ENCODE assay signal across 25 mouse cellular contexts in genomic region chr2:120909556-120909955, GRCm38 (mm10). TPM values are rescaled to one million over a fixed set of nuclear protein-coding genes. Genes with fewer than 3 reads are reported as not detected.
DNase-seq lines count a peak whose midpoint lies in the region; ATAC-seq and TF ChIP-seq lines count a peak whose summit lies in the region.
"Had no signal": no experiment of that assay in that cellular context is flagged by ENCODE, and none has a peak within 500 bp of the region (broad histone marks: within the 10 kb centered on the region; RNA-seq: fewer than 3 reads in every experiment).

No protein-coding gene starts in this region.

- DNase-seq in gastrocnemius, adult 2 months, result no peak
- DNase-seq in gastrocnemius, adult 8-10 months (ENCODE audit: low spot score in 2 of 2), result no peak
- peak; percentile 39 for DNase-seq in kidney, postnatal 10 days
- DNase-seq in ovary, adult 18-20 months (ENCODE audit: low spot score), result peak; percentile 19
- DNase-seq in ovary, postnatal 10 days (ENCODE audit: low spot score), result no peak
- no peak for DNase-seq in cerebellum, adult 9-11 months
- DNase-seq in right cerebral cortex, postnatal 14 days, result no peak
- DNase-seq: adrenal gland, adult 8-10 months; cerebellum, adult 11-12 months; cerebellum, postnatal 25 days; liver, embryonic 13.5 days; right cerebral cortex, adult 18-20 months; thymus, adult 2 months had no signal

- H3K9me3 ChIP-seq in kidney, embryonic 15.5 days (replicated peaks), result no peaks in the 10 kb centered on the region
- H3K9me3 ChIP-seq: embryonic facial prominence, embryonic 13.5 days; forebrain, embryonic 13.5 days; limb, embryonic 13.5 days; liver, embryonic 13.5 days; lung, embryonic 15.5 days; midbrain, embryonic 10.5 days; neural tube, embryonic 13.5 days had no signal

- no peaks in the 10 kb centered on the region for H3K27me3 ChIP-seq in kidney, embryonic 15.5 days
- H3K27me3 ChIP-seq: embryonic facial prominence, embryonic 13.5 days; forebrain, embryonic 13.5 days; limb, embryonic 13.5 days; liver, embryonic 13.5 days; lung, embryonic 15.5 days; neural tube, embryonic 13.5 days had no signal

- H3K4me1 ChIP-seq in kidney, embryonic 15.5 days, result no peaks in the 10 kb centered on the region
- H3K4me1 ChIP-seq: forebrain, embryonic 13.5 days; limb, embryonic 13.5 days; liver, embryonic 13.5 days; lung, embryonic 15.5 days; midbrain, embryonic 10.5 days; neural tube, embryonic 13.5 days had no signal

- WGBS in kidney, embryonic 15.5 days, result 46% methylated on average over 4 of the region's 4 CpGs

- H3K36me3 ChIP-seq in kidney, embryonic 15.5 days, result peaks cover 41% of the 10 kb centered on the region

- TF ChIP-seq CTCF in gastrocnemius, adult 2 months (IDR thresholded peaks at IDR 0.05), result no peak

- intact Hi-C loops in gastrocnemius, adult 2 months (cut with DNase I), result no loop called here

- H3K4me3 ChIP-seq in gastrocnemius, adult 2 months, result no peak overlapping the region
- no peak overlapping the region for H3K4me3 ChIP-seq in kidney, embryonic 15.5 days (replicated peaks)
- H3K4me3 ChIP-seq: embryonic facial prominence, embryonic 13.5 days; forebrain, embryonic 13.5 days; limb, embryonic 13.5 days; liver, embryonic 13.5 days; lung, embryonic 15.5 days; midbrain, embryonic 10.5 days; myocyte; neural tube, embryonic 13.5 days had no signal

- peak overlapping the region; percentile 64 for H3K27ac ChIP-seq in gastrocnemius, adult 2 months
- no peak overlapping the region for H3K27ac ChIP-seq in kidney, embryonic 15.5 days
- H3K27ac ChIP-seq: embryonic facial prominence, embryonic 13.5 days; forebrain, embryonic 13.5 days; limb, embryonic 13.5 days; liver, embryonic 13.5 days; lung, embryonic 15.5 days; midbrain, embryonic 10.5 days; neural tube, embryonic 13.5 days; stomach, postnatal 0 days had no signal

- no peak overlapping the region for H3K9ac ChIP-seq in kidney, embryonic 15.5 days
- H3K9ac ChIP-seq: embryonic facial prominence, embryonic 13.5 days; forebrain, embryonic 13.5 days; limb, embryonic 13.5 days; liver, embryonic 13.5 days; lung, embryonic 15.5 days; neural tube, embryonic 13.5 days had no signal

- ATAC-seq in kidney, embryonic 15.5 days (replicated peaks; ENCODE audit: low FRiP score), result no peak
- ATAC-seq: activated CD4-positive, CD25-positive, alpha-beta regulatory T cell, adult 4 months; forebrain, embryonic 13.5 days; midbrain, embryonic 16.5 days had no signal

- H3K4me2 ChIP-seq in kidney, embryonic 15.5 days, result no peak overlapping the region
- H3K4me2 ChIP-seq: embryonic facial prominence, embryonic 13.5 days; forebrain, embryonic 13.5 days; heart, embryonic 11.5 days; limb, embryonic 13.5 days; liver, embryonic 13.5 days; lung, embryonic 15.5 days; neural tube, embryonic 13.5 days had no signal

RNA-seq across cellular contexts. Expression of gene Ttbk2, which starts 59.2 kb away (rescaled TPM):
- total RNA-seq in gastrocnemius, adult 2 months (2021), result 1 to 10 TPM; 7.6 to 9.2 TPM
- 10 to 100 TPM in 1 of 4 experiments, 1 to 10 TPM in 3; 7.5 to 11.3 (median 9.3) TPM for total RNA-seq in gastrocnemius, adult 8-10 months (2022)
- 3.2 and 3.6 TPM in 2 replicates for polyA plus RNA-seq in kidney, embryonic 15.5 days (2015; fragmentation: Nextera tagmentation; extraction: Ambion mirVana)

RNA-seq across cellular contexts. Expression of gene Cdan1, which starts 59.6 kb away (rescaled TPM):
- total RNA-seq in gastrocnemius, adult 2 months (2021), result 1 to 10 TPM; 5.3 to 6.0 TPM
- total RNA-seq in gastrocnemius, adult 8-10 months (2022), result 1 to 10 TPM; 2.7 to 5.2 (median 4.4) TPM
- 5.1 and 7.4 TPM in 2 replicates for polyA plus RNA-seq in kidney, embryonic 15.5 days (2015; fragmentation: Nextera tagmentation; extraction: Ambion mirVana)

Comparison
In these comparisons a context has a peak if more than half of its experiments do, and no peak if none do; other contexts are left out.
1. DNase-seq: peak in kidney, postnatal 10 days (single experiment) and ovary, adult 18-20 months (single experiment); none in gastrocnemius, adult 2 months (single experiment), gastrocnemius, adult 8-10 months (0 of 2), ovary, postnatal 10 days (single experiment), cerebellum, adult 9-11 months (single experiment) and right cerebral cortex, postnatal 14 days (single experiment).